Mouse (Mus musculus) heart, embryonic 12.5 days (tissue): ENCODE measurements around the gene Prkaa2. TPM values are rescaled to one million over a fixed set of nuclear protein-coding genes. Genes with fewer than 3 reads are reported as not detected.
"Not testable (repeated sequence)": the region's sequence is repeated elsewhere in the genome, so short reads cannot be mapped to it uniquely, and the experiment has no call there.

Source experiments
- ATAC-seq: fragments of 200-750 bp; cut with Nextera tagmentation; 2 replicates; pipeline ENCODE4 v1.8.0; 2017; ENCODE audit warnings: moderate TSS enrichment, moderate library complexity; ENCODE audit not compliant: insufficient number of reproducible peaks, low FRiP score
- H3K27ac ChIP-seq: fragments of 300-500 bp; sonication (generic); 2 replicates; pipeline ENCODE4 v1.5.1; 2016; ENCODE audit warnings: mild to moderate bottlenecking, moderate library complexity; ENCODE audit not compliant: poor library complexity, severe bottlenecking
- H3K27me3 ChIP-seq: fragments of 300-500 bp; sonication (generic); replicated peaks from 2 replicates; pipeline ENCODE4 v1.6.1; 2016; ENCODE audit warnings: mild to moderate bottlenecking, moderate library complexity
- H3K36me3 ChIP-seq: fragments of 300-500 bp; sonication (generic); 2 replicates; pipeline ENCODE4 v1.6.1; 2016; ENCODE audit warnings: mild to moderate bottlenecking, moderate library complexity
- H3K4me1 ChIP-seq: fragments of 300-500 bp; sonication (generic); replicated peaks from 2 replicates; pipeline ENCODE4 v1.6.1; 2016; ENCODE audit warnings: mild to moderate bottlenecking
- H3K4me2 ChIP-seq: fragments of 300-500 bp; sonication (generic); 2 replicates; pipeline ENCODE4 v1.6.1; 2016; ENCODE audit warnings: mild to moderate bottlenecking, moderate library complexity
- H3K4me3 ChIP-seq: fragments of 300-500 bp; sonication (generic); 2 replicates; pipeline ENCODE4 v1.5.1; 2016; ENCODE audit warnings: mild to moderate bottlenecking
- H3K9ac ChIP-seq: fragments of 300-500 bp; sonication (generic); 2 replicates; pipeline ENCODE4 v1.6.1; 2016; ENCODE audit warnings: mild to moderate bottlenecking, moderate library complexity
- H3K9me3 ChIP-seq: fragments of 300-500 bp; sonication (generic); replicated peaks from 2 replicates; pipeline ENCODE4 v1.6.1; 2016; ENCODE audit warnings: mild to moderate bottlenecking, moderate library complexity
- WGBS: fragments of 180-500 bp; shearing (Covaris S2); methylation state at CpG from one replicate; pipeline ENCODE4 v1.1.7; 2016; 5-methylcytosine and 5-hydroxymethylcytosine counted together
- polyA plus RNA-seq: library from polyadenylated mRNA; unstranded; fragments of >200 nt; fragmentation: Nextera tagmentation; extraction: Ambion mirVana; gene quantifications from 2 replicates; pipeline ENCODE4 v1.2.1, GENCODE M21; 2016

Prkaa2 gene
- polyA plus RNA-seq, 1 experiment from 2014 or later = 48.2 TPM

- WGBS = 80% methylated on average over 4 of the region's 4 CpGs
These were observed 93.6 kb downstream of the Prkaa2 start for GRCm38 (mm10) chr4:105016006-105016613.

GRCm38 (mm10) chr4:105015496-105015895 lies 94.2 kb downstream of the Prkaa2 start:
- no peaks in the 10 kb centered on the region for H3K27me3 ChIP-seq
- H3K4me2 ChIP-seq = no peak overlapping the region
- WGBS = 83% methylated on average over 6 of the region's 6 CpGs
- no peaks in the 10 kb centered on the region for H3K4me1 ChIP-seq
- H3K9ac ChIP-seq = no peak overlapping the region
- H3K27ac ChIP-seq = no peak overlapping the region
- ATAC-seq = no peak
- no peaks in the 10 kb centered on the region for H3K9me3 ChIP-seq
- H3K36me3 ChIP-seq = peaks cover 28% of the 10 kb centered on the region
- H3K4me3 ChIP-seq = no peak overlapping the region

More at GRCm38 (mm10) chr4:105016006-105016613, 93.6 kb downstream of the Prkaa2 start:
- no peak overlapping the region for H3K27ac ChIP-seq
- H3K9ac ChIP-seq = no peak overlapping the region
- no peaks in the 10 kb centered on the region for H3K4me1 ChIP-seq
- ATAC-seq = no peak
- H3K36me3 ChIP-seq = peaks cover 28% of the 10 kb centered on the region
- H3K9me3 ChIP-seq = no peaks in the 10 kb centered on the region
- no peaks in the 10 kb centered on the region for H3K27me3 ChIP-seq
- H3K4me2 ChIP-seq = no peak overlapping the region
- H3K4me3 ChIP-seq = no peak overlapping the region

- Histone ChIP-seq H3K27ac (no peak overlapping the region), H3K27me3 (no peaks in the 10 kb centered on the region), H3K4me1 (no peaks in the 10 kb centered on the region), H3K4me3 (no peak overlapping the region), H3K9me3 (no peaks in the 10 kb centered on the region), H3K9ac (no peak overlapping the region), H3K4me2 (no peak overlapping the region), H3K36me3 (peaks cover 20% of the 10 kb centered on the region)
- ATAC-seq = no peak
- 90% methylated on average over 7 of the region's 7 CpGs for WGBS
These were observed 96.0 kb downstream of the Prkaa2 start for GRCm38 (mm10) chr4:105013718-105014117.

- Histone ChIP-seq H3K4me3 (no peak overlapping the region), H3K27ac (no peak overlapping the region), H3K4me2 (no peak overlapping the region), H3K36me3 (peaks cover under 1% of the 10 kb centered on the region; the same call in 1 of the 2 replicates), H3K4me1 (0 out of 2 replicates have a peak, but pooled peaks cover 2% of the 10 kb centered on the region), H3K9me3 (no peaks in the 10 kb centered on the region), H3K27me3 (no peaks in the 10 kb centered on the region), H3K9ac (no peak overlapping the region)
- ATAC-seq = no peak
- 83% methylated on average over 4 of the region's 4 CpGs for WGBS
These were observed 102.2 kb downstream of the Prkaa2 start for GRCm38 (mm10) chr4:105007360-105008018.

GRCm38 (mm10) chr4:105004649-105005048 lies 105.0 kb downstream of the Prkaa2 start:
- not testable (repeated sequence) for H3K4me2 ChIP-seq, H3K36me3 ChIP-seq, H3K4me3 ChIP-seq, H3K9me3 ChIP-seq, H3K27me3 ChIP-seq, H3K27ac ChIP-seq, H3K9ac ChIP-seq, H3K4me1 ChIP-seq, ATAC-seq
- WGBS = 85% methylated on average over 12 of the region's 12 CpGs

- Histone ChIP-seq H3K9me3 (no peaks in the 10 kb centered on the region), H3K4me1 (0 out of 2 replicates have a peak, but pooled peaks cover 2% of the 10 kb centered on the region), H3K27ac (no peak overlapping the region), H3K27me3 (no peaks in the 10 kb centered on the region), H3K9ac (no peak overlapping the region), H3K36me3 (no peaks in the 10 kb centered on the region), H3K4me2 (no peak overlapping the region), H3K4me3 (no peak overlapping the region)
- ATAC-seq = no peak
- 49% methylated on average over 8 of the region's 8 CpGs for WGBS
These were observed 105.6 kb downstream of the Prkaa2 start for GRCm38 (mm10) chr4:105004135-105004534.

- Histone ChIP-seq H3K4me3 (no peak overlapping the region), H3K36me3 (no peaks in the 10 kb centered on the region), H3K27ac (no peak overlapping the region), H3K9ac (no peak overlapping the region), H3K4me2 (no peak overlapping the region), H3K27me3 (no peaks in the 10 kb centered on the region), H3K4me1 (0 out of 2 replicates have a peak, but pooled peaks cover 2% of the 10 kb centered on the region), H3K9me3 (no peaks in the 10 kb centered on the region)
- WGBS = 67% methylated on average over 1 of the region's 1 CpGs
- ATAC-seq = no peak
These were observed 108.0 kb downstream of the Prkaa2 start for GRCm38 (mm10) chr4:105001736-105002135.

GRCm38 (mm10) chr4:104999702-105000101 lies 110.0 kb downstream of the Prkaa2 start:
- H3K9ac ChIP-seq = no peak overlapping the region
- no peak for ATAC-seq
- no peak overlapping the region for H3K4me3 ChIP-seq
- H3K36me3 ChIP-seq = no peaks in the 10 kb centered on the region
- H3K4me1 ChIP-seq = 0 out of 2 replicates have a peak, but pooled peaks cover 2% of the 10 kb centered on the region
- no peak overlapping the region for H3K4me2 ChIP-seq
- no peaks in the 10 kb centered on the region for H3K27me3 ChIP-seq
- 81% methylated on average over 5 of the region's 5 CpGs for WGBS
- no peak overlapping the region for H3K27ac ChIP-seq
- H3K9me3 ChIP-seq = no peaks in the 10 kb centered on the region

GRCm38 (mm10) chr4:104993140-104993874 lies 116.4 kb downstream of the Prkaa2 start:
- Histone ChIP-seq H3K9me3 (no peaks in the 10 kb centered on the region), H3K4me3 (no peak overlapping the region), H3K27ac (no peak overlapping the region), H3K27me3 (no peaks in the 10 kb centered on the region), H3K4me1 (no peaks in the 10 kb centered on the region), H3K36me3 (no peaks in the 10 kb centered on the region), H3K9ac (no peak overlapping the region), H3K4me2 (no peak overlapping the region)
- 84% methylated on average over 10 of the region's 10 CpGs for WGBS
- ATAC-seq = no peak

- Histone ChIP-seq H3K9ac (no peak overlapping the region), H3K36me3 (no peaks in the 10 kb centered on the region), H3K4me1 (peaks cover 4% of the 10 kb centered on the region), H3K9me3 (no peaks in the 10 kb centered on the region), H3K27me3 (no peaks in the 10 kb centered on the region), H3K4me2 (no peak overlapping the region), H3K4me3 (no peak overlapping the region), H3K27ac (no peak overlapping the region)
- 76% methylated on average over 3 of the region's 3 CpGs for WGBS
- no peak for ATAC-seq
These were observed 117.4 kb downstream of the Prkaa2 start for GRCm38 (mm10) chr4:104992271-104992670.

GRCm38 (mm10) chr4:104990686-104991085 lies 119.0 kb downstream of the Prkaa2 start:
- Histone ChIP-seq H3K9me3 (no peaks in the 10 kb centered on the region), H3K9ac (no peak overlapping the region), H3K36me3 (no peaks in the 10 kb centered on the region), H3K4me3 (no peak overlapping the region), H3K27me3 (no peaks in the 10 kb centered on the region), H3K27ac (no peak overlapping the region), H3K4me2 (no peak overlapping the region), H3K4me1 (peaks cover 4% of the 10 kb centered on the region)
- WGBS = 63% methylated on average over 3 of the region's 3 CpGs
- ATAC-seq = no peak
